Mouse (Mus musculus) gastrocnemius, adult 2 months (tissue): ENCODE measurements around the gene Zic5. TPM values are rescaled to one million over a fixed set of nuclear protein-coding genes. Genes with fewer than 3 reads are reported as not detected.

Source experiments
- DNase-seq: peaks from one replicate; pipeline ENCODE4 v3.0.0; 2022
- H3K27ac ChIP-seq: fragments of 200-600 bp; 2 replicates; pipeline ENCODE4 v1.8.1; 2022; ENCODE audit warnings: mild to moderate bottlenecking
- H3K4me3 ChIP-seq: fragments of 200-600 bp; 2 replicates; pipeline ENCODE4 v1.8.1; 2022; ENCODE audit warnings: mild to moderate bottlenecking, moderate library complexity
- CTCF ChIP-seq: fragments of 200-600 bp; IDR thresholded peaks from 2 replicates; pipeline ENCODE4 v1.8.1; 2022; ENCODE audit warnings: antibody characterized with exemption, mild to moderate bottlenecking, moderate library complexity
- intact Hi-C: fragments of 180-260 bp; cut with DNase I; formaldehyde crosslinking; loops from one replicate; pipeline ENCODE4 v1.15.1; 2025
- total RNA-seq, 2 experiments: library from RNA; stranded (reverse); gene quantifications; 2 replicates each; pipeline ENCODE4 v1.2.3; 2021

The Zic5 gene
- total RNA-seq, 2 experiments from 2014 or later, result not detected

DNA sequence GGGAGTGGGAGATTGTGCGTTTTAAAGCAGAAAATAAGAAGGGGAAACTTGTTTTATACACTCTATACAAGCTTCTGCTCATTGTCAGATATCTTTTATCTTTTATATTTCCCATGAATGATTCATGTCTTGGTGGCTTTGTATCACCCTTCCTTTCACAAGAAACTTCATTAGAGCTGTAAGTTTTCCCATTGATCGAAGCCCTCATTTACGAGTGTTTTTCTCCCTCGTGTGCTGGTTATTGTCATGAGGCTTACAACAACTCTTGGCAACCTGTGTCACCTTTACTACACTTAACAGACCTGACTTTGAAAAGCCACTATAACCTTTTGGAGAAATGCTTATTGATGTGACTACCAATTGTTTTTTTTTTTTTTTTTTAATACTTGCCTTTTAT lies 9.9 kb downstream of the Zic5 start:
- intact Hi-C loops, result no loop called here
- no peak for DNase-seq
- TF ChIP-seq CTCF, result no peak
- Histone ChIP-seq H3K27ac (no peak overlapping the region), H3K4me3 (no peak overlapping the region)

DNA sequence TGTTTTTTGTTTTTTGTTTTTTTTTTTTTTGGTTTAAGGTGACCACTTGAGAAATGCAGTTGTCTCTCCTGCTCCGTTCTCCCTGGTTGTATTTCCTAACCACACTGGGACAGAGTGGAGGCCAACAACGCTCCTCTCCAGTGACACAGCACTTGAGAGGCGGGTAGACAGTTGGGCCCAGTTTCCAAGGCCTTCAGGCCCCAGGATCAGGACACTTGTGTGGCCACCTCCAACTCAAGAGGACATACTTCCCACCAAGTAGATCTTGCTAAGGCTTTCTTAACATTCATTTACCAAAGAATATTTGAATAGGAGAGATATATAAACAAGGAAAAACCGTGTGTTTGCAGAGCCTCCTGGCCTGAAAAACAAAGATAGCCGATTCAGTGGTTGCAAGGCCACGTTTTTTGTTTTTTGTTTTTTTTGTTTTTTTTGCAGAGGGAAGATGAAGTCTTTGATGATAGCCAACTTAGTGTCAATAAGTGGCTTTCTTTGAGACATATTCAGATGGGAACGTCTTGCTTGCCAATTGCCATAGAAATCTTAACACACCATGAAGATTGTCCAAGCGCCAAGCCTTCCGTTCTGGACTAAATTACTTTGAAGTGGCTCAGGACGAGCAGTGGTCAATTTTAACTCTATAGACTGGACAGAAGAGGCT lies 10.4 kb downstream of the Zic5 start:
- no peak overlapping the region for H3K4me3 ChIP-seq
- H3K27ac ChIP-seq, result no peak overlapping the region
- TF ChIP-seq CTCF, result no peak
- intact Hi-C loops, result no loop called here
- DNase-seq, result no peak

DNA sequence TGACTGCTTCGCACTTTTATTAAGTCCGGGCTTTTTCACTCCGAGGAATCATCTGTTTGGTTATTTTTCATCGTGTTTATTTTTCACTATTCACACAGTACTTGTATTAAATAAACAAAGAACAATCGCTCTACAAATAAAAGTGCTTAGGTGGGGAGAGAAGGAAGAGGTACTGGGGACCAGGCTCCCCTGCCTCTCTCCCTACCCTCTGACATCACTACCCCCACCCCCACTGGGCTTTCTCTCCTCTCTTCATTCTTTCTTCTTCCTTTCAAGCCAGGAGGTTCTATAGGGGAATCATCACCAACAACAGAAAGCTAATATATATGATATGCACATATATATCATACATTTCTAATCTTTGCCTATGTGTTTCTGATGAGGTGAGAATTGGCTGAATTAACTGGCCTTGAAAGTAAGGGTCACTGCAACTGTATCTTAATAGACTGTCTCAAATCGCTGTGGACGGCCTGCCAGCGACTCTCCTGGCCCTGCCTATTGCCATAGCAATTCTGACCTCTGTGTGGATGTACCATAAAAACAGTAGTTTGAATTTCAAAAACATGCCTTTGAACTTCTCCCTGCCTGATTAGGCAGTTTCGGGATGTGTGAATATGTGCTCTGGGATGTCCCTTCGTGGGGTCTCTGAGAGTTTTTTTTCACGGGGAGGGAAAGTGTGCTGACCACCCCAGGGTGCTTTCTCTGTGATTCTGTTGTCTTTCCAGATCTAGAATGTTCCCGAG lies 11.3 kb downstream of the Zic5 start:
- peak overlapping the region; percentile 39; the same call in 1 of the 2 replicates for H3K4me3 ChIP-seq
- TF ChIP-seq CTCF, result no peak
- intact Hi-C loops, result no loop called here
- H3K27ac ChIP-seq, result no peak overlapping the region
- no peak for DNase-seq

DNA sequence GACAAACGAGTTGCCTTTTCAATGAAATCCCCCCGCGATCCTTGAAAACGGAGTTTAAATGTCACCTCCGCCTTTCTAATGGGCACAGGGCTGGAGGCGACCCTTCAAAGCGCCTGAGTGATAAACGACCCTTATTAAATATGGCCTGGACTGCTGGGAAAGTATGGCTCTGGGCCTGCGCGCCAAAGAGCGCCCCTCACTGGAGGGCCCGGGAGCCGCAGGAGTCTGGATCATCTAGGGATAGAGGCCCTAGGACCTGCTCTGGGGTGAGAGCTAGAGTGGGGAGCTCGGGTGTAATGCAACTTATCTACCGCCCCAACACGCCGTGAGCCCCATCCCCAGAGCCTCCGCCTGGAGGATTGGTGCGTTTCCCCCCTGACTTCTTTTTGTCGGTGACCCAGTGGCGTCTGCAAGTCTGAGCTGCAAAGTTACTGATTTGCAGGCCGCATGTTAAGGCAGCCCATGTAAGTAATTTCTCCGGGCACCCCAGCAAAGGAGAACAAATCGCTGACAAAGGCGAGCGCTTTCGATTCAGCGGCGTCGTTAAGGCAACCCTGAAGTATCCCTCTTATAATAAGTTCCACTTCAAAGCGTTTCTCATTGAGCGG lies 12.0 kb downstream of the Zic5 start:
- H3K4me3 ChIP-seq, result peak overlapping the region; percentile 39
- no peak overlapping the region for H3K27ac ChIP-seq
- TF ChIP-seq CTCF, result no peak
- DNase-seq, result no peak
- intact Hi-C loops, result no loop called here

DNA sequence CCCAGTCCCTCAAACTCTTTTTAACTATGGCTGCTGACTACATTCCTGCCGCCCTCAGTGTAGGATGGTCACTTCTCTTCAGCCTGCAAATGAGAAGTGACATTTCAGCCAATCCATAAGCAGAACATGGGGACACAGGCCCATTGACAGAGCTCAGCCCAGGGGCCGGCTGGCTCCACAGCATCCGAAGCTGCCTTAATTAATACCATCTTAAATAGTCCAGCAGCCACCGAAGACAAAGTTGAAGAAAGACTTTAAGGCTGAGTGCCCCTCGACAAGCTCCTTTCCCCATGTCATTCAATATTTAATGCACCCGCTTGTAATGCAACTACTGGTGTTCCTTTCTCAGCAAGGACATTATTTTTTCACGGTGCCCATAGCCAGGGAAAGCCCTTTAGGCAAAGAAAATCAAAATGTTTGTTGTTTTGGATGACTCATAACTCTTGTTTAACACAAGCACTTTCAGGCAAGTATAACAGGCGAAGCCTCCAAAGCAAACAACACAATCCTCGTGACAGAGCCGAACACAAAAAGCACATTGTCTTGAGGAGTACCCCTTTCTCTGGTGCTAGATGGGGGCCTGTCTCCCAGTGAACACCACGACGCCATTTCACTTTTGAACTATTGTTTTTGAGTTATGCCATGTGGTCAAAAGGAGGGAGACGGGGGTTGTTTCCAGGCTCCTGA lies 12.6 kb downstream of the Zic5 start:
- DNase-seq, result no peak
- H3K27ac ChIP-seq, result no peak overlapping the region
- TF ChIP-seq CTCF, result no peak
- H3K4me3 ChIP-seq, result no peak overlapping the region
- intact Hi-C loops, result no loop called here

DNA sequence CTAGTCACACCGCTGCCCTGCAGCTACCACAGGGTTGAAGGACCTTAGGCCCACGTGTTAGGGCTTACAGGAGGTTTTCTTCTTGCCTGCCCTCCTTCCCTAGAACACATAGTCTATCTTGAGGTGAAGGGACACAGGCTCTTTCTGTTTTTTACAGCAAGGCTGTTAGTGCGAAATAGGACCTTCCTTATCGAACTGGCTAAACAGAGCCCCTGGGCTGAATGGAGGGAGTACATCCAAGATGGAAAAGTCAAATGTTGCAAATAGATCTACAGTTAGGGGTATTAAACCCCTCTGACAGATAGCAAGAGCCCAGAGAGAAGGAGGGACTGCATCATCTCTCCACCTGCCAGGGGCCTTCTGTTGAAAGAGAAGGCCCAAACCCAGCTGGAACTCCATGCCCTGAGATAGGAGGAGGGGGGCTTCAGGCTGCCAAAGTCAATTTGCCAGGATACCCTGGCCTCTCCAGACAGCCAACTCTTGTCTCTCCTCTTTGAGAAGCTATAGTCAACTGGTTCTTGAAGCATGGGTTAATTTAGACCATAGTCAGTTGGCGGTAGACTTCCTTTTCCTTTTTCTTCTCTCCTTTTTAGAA lies 13.8 kb downstream of the Zic5 start:
- no peak for DNase-seq
- intact Hi-C loops, result no loop called here
- Histone ChIP-seq H3K4me3 (no peak overlapping the region), H3K27ac (no peak overlapping the region)
- TF ChIP-seq CTCF, result no peak

DNA sequence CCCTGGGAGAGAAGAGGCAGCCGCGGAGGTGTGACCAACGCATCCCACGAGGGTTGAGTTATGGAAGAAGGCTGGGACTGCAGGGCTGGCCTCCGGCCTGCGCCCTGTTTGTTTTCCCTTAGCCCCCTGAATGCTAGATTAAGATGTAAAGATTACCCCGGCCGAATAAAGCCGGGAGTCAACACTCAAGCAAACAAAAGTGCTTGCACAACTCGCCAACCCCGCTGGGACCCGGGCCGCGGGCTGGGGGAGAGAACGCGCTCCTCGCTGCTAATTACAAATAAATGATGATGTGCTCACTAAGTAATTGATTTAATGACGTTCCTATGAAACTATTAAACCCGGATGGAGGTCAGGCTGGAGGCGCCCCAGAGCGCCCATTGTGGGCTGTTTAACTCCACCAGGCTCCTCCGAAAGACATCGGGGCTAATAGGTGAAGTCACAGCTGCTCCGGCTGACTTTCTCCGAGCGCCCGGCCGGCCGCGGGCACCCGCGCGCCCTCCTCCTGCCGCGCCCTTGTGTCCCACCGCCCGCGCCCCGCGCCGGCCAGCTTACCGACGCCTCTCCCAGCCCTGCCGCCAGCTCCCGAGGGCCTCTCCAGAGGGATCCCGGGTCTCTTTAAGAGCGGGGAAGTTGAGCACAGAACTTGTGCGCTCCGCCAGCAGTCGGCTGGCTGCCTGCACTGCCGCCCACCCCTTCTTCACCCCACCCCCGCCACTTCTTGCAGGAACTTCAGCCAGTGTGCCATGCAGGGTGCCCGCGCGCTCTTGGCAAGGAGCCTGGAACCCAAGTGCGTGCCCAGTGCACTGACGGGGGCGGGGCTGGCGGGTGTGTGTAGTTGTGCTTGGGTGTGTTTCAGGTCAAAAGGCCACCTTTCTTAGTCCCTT lies 14.7 kb downstream of the Zic5 start, which contains the start of gene Gm5089:
Gene Gm5089 (minus strand): TSS at position 620 of the 887 bp plus-strand sequence.
- DNase-seq, result peak; percentile 51
- H3K27ac ChIP-seq, result no peak within 1 kb of the TSS
- intact Hi-C loops, result no loop called here
- no peak for TF ChIP-seq CTCF
- peak within 1 kb of the TSS; percentile 69 for H3K4me3 ChIP-seq

DNA sequence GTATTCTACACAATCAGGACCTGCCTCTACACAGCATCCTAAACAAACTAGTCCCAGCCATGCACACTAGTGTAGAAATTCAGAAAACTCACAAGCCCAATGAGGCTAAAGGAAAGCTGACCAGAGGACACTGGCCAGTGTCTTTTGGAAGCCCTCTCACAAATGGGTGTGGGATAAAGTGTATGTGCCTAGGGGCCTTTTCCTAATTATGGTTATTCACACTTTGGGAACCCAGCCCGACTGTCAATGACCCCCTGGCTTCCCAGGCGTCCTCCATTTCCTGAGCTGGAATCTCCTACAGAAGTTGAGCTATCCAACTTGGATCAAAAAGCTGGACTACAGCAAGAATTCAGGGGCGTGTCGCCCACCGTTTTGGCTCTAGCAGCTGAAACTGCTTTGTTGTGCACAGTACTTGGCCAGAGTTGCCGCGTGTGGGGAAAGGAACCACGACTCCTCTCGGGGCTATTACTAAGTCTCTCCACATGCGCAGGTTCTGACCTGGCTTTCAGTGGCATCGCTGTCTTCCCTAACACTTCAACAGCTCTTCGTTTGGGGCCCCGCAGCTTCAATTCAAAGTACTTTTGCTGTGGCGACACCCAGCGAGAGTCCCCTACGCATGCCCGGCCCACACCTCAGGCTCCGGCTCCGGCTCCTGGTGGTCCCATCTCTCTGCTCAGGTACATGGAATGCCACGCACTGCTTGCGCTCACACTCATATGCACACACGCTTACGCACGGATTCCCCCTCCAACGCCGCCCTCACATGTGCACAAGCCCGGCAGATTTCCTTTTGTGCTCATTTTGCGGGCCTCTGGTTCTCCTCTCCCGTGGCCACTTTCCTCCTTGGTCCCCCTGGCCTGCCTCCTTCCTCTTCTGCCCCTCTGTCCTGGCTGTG lies 15.6 kb downstream of the Zic5 start:
- no peak overlapping the region for H3K27ac ChIP-seq
- intact Hi-C loops, result no loop called here
- DNase-seq, result no peak
- H3K4me3 ChIP-seq, result peak overlapping the region; percentile 69
- TF ChIP-seq CTCF, result no peak

DNA sequence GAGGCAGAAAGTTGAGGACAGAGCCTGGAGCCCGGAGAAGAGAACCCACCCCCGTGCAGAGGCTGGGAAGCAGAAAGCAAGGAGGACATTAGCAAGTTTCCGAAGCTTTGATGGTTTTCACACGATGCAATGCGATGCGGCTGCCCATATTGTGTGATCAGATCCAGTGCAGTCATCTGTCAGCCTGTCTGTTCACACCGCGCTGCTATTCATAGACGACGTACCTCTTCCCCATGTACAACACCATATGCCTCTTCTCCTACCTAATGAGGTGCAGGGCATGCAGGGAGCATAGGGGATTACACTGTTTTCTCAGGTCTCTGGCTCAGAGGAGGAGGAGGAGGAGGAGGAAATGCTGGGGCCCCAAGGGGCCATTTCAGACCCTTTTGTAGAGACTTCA lies 28.6 kb downstream of the Zic5 start:
- intact Hi-C loops, result no loop called here
- H3K4me3 ChIP-seq, result no peak overlapping the region
- no peak for DNase-seq
- no peak for TF ChIP-seq CTCF
- no peak overlapping the region for H3K27ac ChIP-seq

DNA sequence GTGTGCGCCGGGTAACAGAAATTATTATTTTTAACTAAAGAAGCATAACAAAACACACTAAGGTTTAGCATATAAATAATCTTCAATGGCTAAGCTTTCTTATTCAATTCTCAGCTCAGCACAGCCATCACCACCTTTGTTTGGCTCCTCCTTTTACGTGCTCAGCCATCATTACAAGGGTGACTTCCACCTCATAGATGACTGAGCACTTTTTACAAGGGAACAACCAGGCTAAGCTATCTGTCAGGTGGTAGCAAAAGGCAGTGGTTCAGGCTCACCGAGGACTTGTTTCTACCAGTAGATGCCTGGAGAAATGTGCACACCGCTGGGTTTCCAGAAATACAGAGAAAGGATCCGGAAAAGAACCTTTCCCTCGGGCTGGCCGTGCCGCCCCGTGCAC lies 31.4 kb downstream of the Zic5 start:
- TF ChIP-seq CTCF, result no peak
- Histone ChIP-seq H3K27ac (no peak overlapping the region), H3K4me3 (no peak overlapping the region)
- DNase-seq, result no peak
- intact Hi-C loops, result no loop called here

DNA sequence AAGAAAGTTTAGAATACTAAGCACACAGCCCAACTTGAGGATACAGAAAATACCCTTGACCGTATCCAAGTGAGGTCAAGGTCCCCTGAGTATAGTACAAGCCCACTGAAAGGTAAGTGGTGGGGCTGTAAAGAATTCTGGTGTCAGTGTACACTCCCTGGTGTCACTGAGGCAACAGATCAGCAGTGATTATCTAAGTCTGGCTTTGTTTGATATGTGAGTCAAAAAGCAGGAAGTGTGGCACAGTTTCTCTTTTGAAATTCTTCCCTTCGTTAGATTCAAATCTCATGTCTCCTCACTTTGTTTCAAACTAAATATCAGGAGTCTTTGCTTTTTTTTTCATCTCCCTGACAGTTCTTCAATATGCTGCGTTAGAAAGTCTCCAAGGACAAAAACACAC lies 32.9 kb downstream of the Zic5 start:
- intact Hi-C loops, result no loop called here
- TF ChIP-seq CTCF, result no peak
- Histone ChIP-seq H3K4me3 (no peak overlapping the region), H3K27ac (no peak overlapping the region)
- no peak for DNase-seq
